Mouse (Mus musculus) stomach, postnatal 0 days (tissue): Measurements from ENCODE around the gene Dcaf12.

Experiments
- CTCF ChIP-seq: IDR thresholded peaks from 2 replicates; pipeline ENCODE4 v1.5.1; 2016; ENCODE audit warnings: antibody characterized with exemption, low read depth, mild to moderate bottlenecking, moderate library complexity
- EP300 ChIP-seq: optimal IDR thresholded peaks from 2 replicates; pipeline ENCODE3; 2016; ENCODE audit warnings: antibody characterized with exemption

DNA sequence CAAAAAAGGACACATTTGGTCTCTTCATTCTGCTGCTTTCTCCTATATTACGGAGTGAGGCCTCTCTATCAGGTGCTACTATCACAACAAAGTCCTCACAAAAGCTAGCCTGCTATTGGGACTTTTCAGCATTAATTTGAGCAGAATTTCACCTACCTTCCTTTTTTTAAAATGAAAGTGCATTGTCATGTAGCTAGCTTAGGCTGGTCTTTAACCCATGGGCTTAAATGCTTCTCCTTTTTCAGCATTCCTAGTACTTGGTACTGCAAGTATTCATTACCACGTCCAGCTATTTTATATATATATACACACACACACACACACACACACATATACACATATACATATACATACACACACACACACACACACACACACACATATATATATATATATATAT is 44.0 kb upstream of the Dcaf12 start:
- TF ChIP-seq CTCF (no peak), EP300 (no peak)
